Mouse (Mus musculus): ENCODE data around the gene Pcgf3. TPM values are rescaled to one million over a fixed set of nuclear protein-coding genes. Genes with fewer than 3 reads are reported as not detected.

The Pcgf3 gene
- polyA plus RNA-seq, 1 experiment from 2014 or later: 16.3 TPM

- Histone ChIP-seq H3K4me1 (ENCODE audit: control insufficient read depth, insufficient read depth, low read length) (no peaks in the 10 kb centered on the region), H3K4me2 (ENCODE audit: low read depth, low read length) (no peak overlapping the region), H3K27me3 (ENCODE audit: control insufficient read depth, insufficient read depth, low read length) (no peaks in the 10 kb centered on the region), H3K9ac (ENCODE audit: low read length) (no peak overlapping the region), H3K9me3 (replicated peaks; ENCODE audit: control insufficient read depth, low read length) (no peaks in the 10 kb centered on the region), H3K27ac (ENCODE audit: low read length) (no peak overlapping the region), H3K36me3 (ENCODE audit: control insufficient read depth, insufficient read depth) (peaks cover 58% of the 10 kb centered on the region), H3K4me3 (ENCODE audit: low read length) (no peak overlapping the region)
- no peak for ATAC-seq (replicated peaks; ENCODE audit: extremely low read depth, insufficient read depth, low FRiP score)
- WGBS: 82% methylated on average over 1 of the region's 1 CpGs
Measured at GRCm38 (mm10) chr5:108501573-108501972, 40.5 kb downstream of the Pcgf3 start.

DNA sequence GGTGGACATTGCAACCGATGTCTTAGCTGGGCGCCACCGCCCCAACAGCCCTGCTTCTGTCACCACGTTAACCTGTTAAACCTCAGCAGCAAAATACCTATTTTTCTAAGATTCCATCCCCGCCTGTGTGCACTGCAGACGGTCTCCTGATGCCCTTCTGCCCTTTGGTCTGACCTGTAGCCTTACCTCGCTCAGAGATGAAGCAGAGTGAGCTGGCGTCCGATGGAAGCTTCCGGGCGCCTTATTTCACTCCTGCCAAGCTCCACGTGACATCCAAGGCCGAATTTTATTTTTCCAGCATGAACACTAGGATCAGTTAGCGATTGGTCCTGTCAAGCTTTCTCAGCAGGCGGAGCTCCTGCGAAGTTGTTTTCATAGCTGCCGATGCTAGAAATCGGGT is 41.3 kb downstream of the Pcgf3 start:
- no peak for ATAC-seq (replicated peaks; ENCODE audit: extremely low read depth, insufficient read depth, low FRiP score)
- no peaks in the 10 kb centered on the region for H3K9me3 ChIP-seq (replicated peaks; ENCODE audit: control insufficient read depth, low read length)
- H3K27ac ChIP-seq (ENCODE audit: low read length): no peak overlapping the region
- H3K27me3 ChIP-seq (ENCODE audit: control insufficient read depth, insufficient read depth, low read length): no peaks in the 10 kb centered on the region
- H3K9ac ChIP-seq (ENCODE audit: low read length): no peak overlapping the region
- H3K4me1 ChIP-seq (ENCODE audit: control insufficient read depth, insufficient read depth, low read length): no peaks in the 10 kb centered on the region
- H3K4me2 ChIP-seq (ENCODE audit: low read depth, low read length): no peak overlapping the region
- H3K36me3 ChIP-seq (ENCODE audit: control insufficient read depth, insufficient read depth): peaks cover 57% of the 10 kb centered on the region
- no peak overlapping the region for H3K4me3 ChIP-seq (ENCODE audit: low read length)
- WGBS: 88% methylated on average over 18 of the region's 18 CpGs

DNA sequence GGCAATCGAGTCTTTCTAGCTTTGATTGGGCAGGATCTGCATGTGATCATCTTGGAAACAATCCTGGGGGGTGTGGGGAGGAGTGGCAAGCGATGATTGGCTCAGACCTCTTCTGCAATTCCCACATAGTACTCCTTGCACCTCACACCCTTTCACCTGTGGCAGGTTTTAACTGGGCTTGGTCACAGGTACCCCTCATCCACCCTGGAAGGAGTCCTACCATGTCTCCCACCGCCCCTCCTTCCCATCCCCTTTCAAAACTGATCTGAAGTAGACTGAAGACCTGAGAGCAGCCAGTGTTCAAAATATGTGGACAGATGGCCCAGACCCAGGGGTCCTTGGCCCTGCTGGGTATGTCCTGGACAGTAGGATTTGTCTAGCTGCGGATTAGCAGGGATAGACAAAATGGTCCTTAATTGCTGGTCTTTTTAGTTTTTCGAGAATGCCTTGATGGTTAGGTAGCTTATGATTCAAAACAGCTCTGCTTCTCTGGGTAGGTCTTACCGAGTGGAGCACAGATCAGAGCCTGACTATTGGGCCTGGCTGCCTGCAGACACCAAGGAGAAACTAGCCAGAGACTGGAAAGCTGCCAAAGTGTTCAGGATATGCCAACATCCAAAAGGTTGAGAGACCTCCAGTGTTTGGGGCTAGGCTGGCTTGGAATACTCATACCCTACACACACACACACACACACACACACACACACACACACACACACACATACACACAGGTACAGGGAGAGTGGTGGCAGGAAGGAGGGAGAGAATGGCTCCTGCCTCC is 54.7 kb downstream of the Pcgf3 start:
- Histone ChIP-seq H3K4me3 (ENCODE audit: low read length) (no peak overlapping the region), H3K27ac (ENCODE audit: low read length) (no peak overlapping the region), H3K4me1 (ENCODE audit: control insufficient read depth, insufficient read depth, low read length) (no peaks in the 10 kb centered on the region), H3K9me3 (replicated peaks; ENCODE audit: control insufficient read depth, low read length) (no peaks in the 10 kb centered on the region), H3K36me3 (ENCODE audit: control insufficient read depth, insufficient read depth) (no peaks in the 10 kb centered on the region), H3K9ac (ENCODE audit: low read length) (no peak overlapping the region), H3K27me3 (ENCODE audit: control insufficient read depth, insufficient read depth, low read length) (no peaks in the 10 kb centered on the region), H3K4me2 (ENCODE audit: low read depth, low read length) (no peak overlapping the region)
- 56% methylated on average over 6 of the region's 6 CpGs for WGBS
- ATAC-seq (replicated peaks; ENCODE audit: extremely low read depth, insufficient read depth, low FRiP score): no peak

DNA sequence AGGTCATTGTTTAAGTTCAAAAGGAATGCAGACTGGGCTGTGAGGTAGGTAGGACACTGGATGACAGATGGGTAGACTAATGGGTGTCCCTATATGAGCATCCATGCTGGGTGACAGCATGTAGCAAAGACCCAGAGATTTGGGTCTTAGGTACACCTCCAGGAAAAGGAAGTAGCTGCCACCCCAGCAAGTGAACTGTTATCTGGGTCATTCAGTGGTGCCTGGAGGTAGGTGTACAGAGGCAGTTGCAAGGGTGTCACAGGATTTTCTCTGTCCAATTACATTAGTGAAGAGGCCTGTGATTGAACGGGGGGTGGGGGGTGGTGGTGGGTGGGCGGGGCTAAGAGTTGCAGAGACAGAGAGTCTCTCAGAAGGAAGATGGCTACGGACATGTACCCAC is 55.6 kb downstream of the Pcgf3 start:
- H3K27ac ChIP-seq (ENCODE audit: low read length): no peak overlapping the region
- H3K4me3 ChIP-seq (ENCODE audit: low read length): no peak overlapping the region
- WGBS: 63% methylated on average over 3 of the region's 3 CpGs
- H3K4me1 ChIP-seq (ENCODE audit: control insufficient read depth, insufficient read depth, low read length): no peaks in the 10 kb centered on the region
- no peak for ATAC-seq (replicated peaks; ENCODE audit: extremely low read depth, insufficient read depth, low FRiP score)
- H3K9ac ChIP-seq (ENCODE audit: low read length): no peak overlapping the region
- no peaks in the 10 kb centered on the region for H3K27me3 ChIP-seq (ENCODE audit: control insufficient read depth, insufficient read depth, low read length)
- no peaks in the 10 kb centered on the region for H3K9me3 ChIP-seq (replicated peaks; ENCODE audit: control insufficient read depth, low read length)
- H3K36me3 ChIP-seq (ENCODE audit: control insufficient read depth, insufficient read depth): no peaks in the 10 kb centered on the region
- H3K4me2 ChIP-seq (ENCODE audit: low read depth, low read length): no peak overlapping the region

GRCm38 (mm10) chr5:108518106-108518885 is 57.3 kb downstream of the Pcgf3 start:
- no peak for ATAC-seq (replicated peaks; ENCODE audit: extremely low read depth, insufficient read depth, low FRiP score)
- Histone ChIP-seq H3K9ac (ENCODE audit: low read length) (no peak overlapping the region), H3K4me1 (ENCODE audit: control insufficient read depth, insufficient read depth, low read length) (no peaks in the 10 kb centered on the region), H3K4me3 (ENCODE audit: low read length) (no peak overlapping the region), H3K27me3 (ENCODE audit: control insufficient read depth, insufficient read depth, low read length) (no peaks in the 10 kb centered on the region), H3K4me2 (ENCODE audit: low read depth, low read length) (no peak overlapping the region), H3K9me3 (replicated peaks; ENCODE audit: control insufficient read depth, low read length) (no peaks in the 10 kb centered on the region), H3K36me3 (ENCODE audit: control insufficient read depth, insufficient read depth) (no peaks in the 10 kb centered on the region), H3K27ac (ENCODE audit: low read length) (no peak overlapping the region)
- 72% methylated on average over 9 of the region's 9 CpGs for WGBS

GRCm38 (mm10) chr5:108518951-108519350 is 57.9 kb downstream of the Pcgf3 start:
- no peaks in the 10 kb centered on the region for H3K36me3 ChIP-seq (ENCODE audit: control insufficient read depth, insufficient read depth)
- no peaks in the 10 kb centered on the region for H3K4me1 ChIP-seq (ENCODE audit: control insufficient read depth, insufficient read depth, low read length)
- H3K4me3 ChIP-seq (ENCODE audit: low read length): no peak overlapping the region
- no peak overlapping the region for H3K27ac ChIP-seq (ENCODE audit: low read length)
- no peaks in the 10 kb centered on the region for H3K9me3 ChIP-seq (replicated peaks; ENCODE audit: control insufficient read depth, low read length)
- no peak for ATAC-seq (replicated peaks; ENCODE audit: extremely low read depth, insufficient read depth, low FRiP score)
- no peaks in the 10 kb centered on the region for H3K27me3 ChIP-seq (ENCODE audit: control insufficient read depth, insufficient read depth, low read length)
- no peak overlapping the region for H3K9ac ChIP-seq (ENCODE audit: low read length)
- 73% methylated on average over 5 of the region's 5 CpGs for WGBS
- no peak overlapping the region for H3K4me2 ChIP-seq (ENCODE audit: low read depth, low read length)

DNA sequence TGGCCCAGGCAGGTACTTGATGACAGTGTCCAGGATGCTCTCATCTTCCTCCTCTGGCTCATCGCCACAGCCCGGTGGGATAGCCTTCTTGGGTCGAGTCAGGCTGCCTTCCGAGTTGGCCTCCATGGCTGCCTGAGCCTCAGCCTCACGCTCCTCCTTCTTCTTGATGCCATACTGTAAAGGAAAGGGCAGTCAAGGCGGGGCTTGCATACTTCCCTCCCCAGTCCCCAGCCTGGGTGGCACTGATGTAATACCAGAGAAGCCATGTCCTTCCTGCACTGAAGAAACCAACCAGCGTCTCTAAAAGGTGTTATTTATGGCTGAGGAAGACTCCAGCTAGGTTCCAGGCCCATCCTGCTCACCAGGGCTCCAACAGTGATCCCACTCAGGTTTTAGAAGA is 59.1 kb downstream of the Pcgf3 start:
- Histone ChIP-seq H3K4me3 (ENCODE audit: low read length) (no peak overlapping the region), H3K4me1 (ENCODE audit: control insufficient read depth, insufficient read depth, low read length) (no peaks in the 10 kb centered on the region), H3K9me3 (replicated peaks; ENCODE audit: control insufficient read depth, low read length) (no peaks in the 10 kb centered on the region), H3K27me3 (ENCODE audit: control insufficient read depth, insufficient read depth, low read length) (no peaks in the 10 kb centered on the region), H3K27ac (ENCODE audit: low read length) (no peak overlapping the region), H3K4me2 (ENCODE audit: low read depth, low read length) (no peak overlapping the region), H3K9ac (ENCODE audit: low read length) (no peak overlapping the region), H3K36me3 (ENCODE audit: control insufficient read depth, insufficient read depth) (no peaks in the 10 kb centered on the region)
- no peak for ATAC-seq (replicated peaks; ENCODE audit: extremely low read depth, insufficient read depth, low FRiP score)
- 75% methylated on average over 7 of the region's 7 CpGs for WGBS

- 71% methylated on average over 2 of the region's 2 CpGs for WGBS
- Histone ChIP-seq H3K27ac (ENCODE audit: low read length) (no peak overlapping the region), H3K9me3 (replicated peaks; ENCODE audit: control insufficient read depth, low read length) (no peaks in the 10 kb centered on the region), H3K36me3 (ENCODE audit: control insufficient read depth, insufficient read depth) (no peaks in the 10 kb centered on the region), H3K27me3 (ENCODE audit: control insufficient read depth, insufficient read depth, low read length) (no peaks in the 10 kb centered on the region), H3K4me1 (ENCODE audit: control insufficient read depth, insufficient read depth, low read length) (no peaks in the 10 kb centered on the region), H3K4me2 (ENCODE audit: low read depth, low read length) (no peak overlapping the region), H3K9ac (ENCODE audit: low read length) (no peak overlapping the region), H3K4me3 (ENCODE audit: low read length) (no peak overlapping the region)
- no peak for ATAC-seq (replicated peaks; ENCODE audit: extremely low read depth, insufficient read depth, low FRiP score)
Measured at GRCm38 (mm10) chr5:108521016-108521415, 60.0 kb downstream of the Pcgf3 start.

DNA sequence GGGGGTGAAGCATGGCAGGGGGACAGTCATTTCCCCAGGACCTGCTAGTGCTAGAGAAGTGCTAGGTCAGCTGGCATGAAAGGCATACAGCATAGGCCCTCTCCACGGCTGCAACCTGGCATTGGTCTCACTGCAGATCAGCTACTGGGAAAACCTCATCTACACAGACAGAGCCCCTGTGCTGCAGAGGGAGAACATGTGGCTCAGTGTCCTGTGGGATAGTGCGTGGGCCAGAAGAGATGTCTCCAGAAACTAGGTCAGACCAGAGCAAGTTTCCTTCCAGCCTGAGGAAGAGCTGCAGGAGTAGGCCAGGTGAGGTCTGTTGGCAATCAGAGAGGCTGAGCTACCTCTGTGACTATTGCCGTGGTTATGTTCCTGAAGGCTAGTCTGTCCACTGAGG is 60.9 kb downstream of the Pcgf3 start:
- H3K4me1 ChIP-seq (ENCODE audit: control insufficient read depth, insufficient read depth, low read length): no peaks in the 10 kb centered on the region
- H3K9ac ChIP-seq (ENCODE audit: low read length): no peak overlapping the region
- WGBS: 74% methylated on average over 3 of the region's 3 CpGs
- H3K4me2 ChIP-seq (ENCODE audit: low read depth, low read length): no peak overlapping the region
- ATAC-seq (replicated peaks; ENCODE audit: extremely low read depth, insufficient read depth, low FRiP score): no peak
- no peaks in the 10 kb centered on the region for H3K27me3 ChIP-seq (ENCODE audit: control insufficient read depth, insufficient read depth, low read length)
- H3K9me3 ChIP-seq (replicated peaks; ENCODE audit: control insufficient read depth, low read length): no peaks in the 10 kb centered on the region
- H3K27ac ChIP-seq (ENCODE audit: low read length): no peak overlapping the region
- H3K4me3 ChIP-seq (ENCODE audit: low read length): no peak overlapping the region
- H3K36me3 ChIP-seq (ENCODE audit: control insufficient read depth, insufficient read depth): no peaks in the 10 kb centered on the region
